Mouse (Mus musculus) limb, embryonic 13.5 days (tissue): ENCODE measurements around the gene Snapc3. TPM values are rescaled to one million over a fixed set of nuclear protein-coding genes. Genes with fewer than 3 reads are reported as not detected.
A peak's percentile ranks its signal among the peaks of the same experiment; 100 is the strongest.
"Not testable (repeated sequence)": the region's sequence is repeated elsewhere in the genome, so short reads cannot be mapped to it uniquely, and the experiment has no call there.

Experiments used
- ATAC-seq: fragments of 200-750 bp; cut with Nextera tagmentation; 2 replicates; pipeline ENCODE4 v1.8.0; 2017; ENCODE audit warnings: low read depth, moderate number of reproducible peaks, moderate TSS enrichment; ENCODE audit not compliant: low FRiP score
- H3K27ac ChIP-seq: fragments of 300-500 bp; sonication (generic); 2 replicates; pipeline ENCODE4 v1.5.1; 2015; ENCODE audit warnings: inconsistent platforms, mild to moderate bottlenecking, moderate library complexity
- H3K27me3 ChIP-seq: fragments of 300-500 bp; sonication (generic); 2 replicates; pipeline ENCODE4 v1.6.1; 2015; ENCODE audit warnings: mild to moderate bottlenecking, inconsistent platforms
- H3K36me3 ChIP-seq: fragments of 300-500 bp; sonication (generic); 2 replicates; pipeline ENCODE4 v1.6.1; 2015; ENCODE audit warnings: inconsistent platforms, mild to moderate bottlenecking, moderate library complexity
- H3K4me1 ChIP-seq: fragments of 300-500 bp; sonication (generic); 2 replicates; pipeline ENCODE4 v1.6.1; 2015; ENCODE audit warnings: inconsistent platforms
- H3K4me2 ChIP-seq: fragments of 300-500 bp; sonication (generic); replicated peaks from 2 replicates; pipeline ENCODE4 v1.6.1; 2015; ENCODE audit warnings: inconsistent platforms, mild to moderate bottlenecking, moderate library complexity
- H3K4me3 ChIP-seq: fragments of 300-500 bp; sonication (generic); 2 replicates; pipeline ENCODE4 v1.5.1; 2015; ENCODE audit warnings: moderate library complexity, mild to moderate bottlenecking, inconsistent platforms
- H3K9ac ChIP-seq: fragments of 300-500 bp; sonication (generic); 2 replicates; pipeline ENCODE4 v1.6.1; 2015; ENCODE audit warnings: mild to moderate bottlenecking, inconsistent platforms
- H3K9me3 ChIP-seq: fragments of 300-500 bp; sonication (generic); 2 replicates; pipeline ENCODE4 v1.6.1; 2016; ENCODE audit warnings: inconsistent platforms
- WGBS: fragments of 180-500 bp; shearing (Covaris S2); methylation state at CpG from one replicate; pipeline ENCODE4 v1.1.7; 2015; 5-methylcytosine and 5-hydroxymethylcytosine counted together
- polyA plus RNA-seq: library from polyadenylated mRNA; unstranded; fragments of >200 nt; fragmentation: Nextera tagmentation; extraction: Ambion mirVana; gene quantifications from 2 replicates; pipeline ENCODE4 v1.2.1, GENCODE M21; 2015

The Snapc3 gene
- polyA plus RNA-seq, 1 experiment from 2014 or later: 53.2 TPM

- no peaks in the 10 kb centered on the region for H3K4me1 ChIP-seq
- H3K4me3 ChIP-seq: no peak overlapping the region
- no peak overlapping the region for H3K27ac ChIP-seq
- WGBS: 96% methylated on average over 7 of the region's 7 CpGs
- no peaks in the 10 kb centered on the region for H3K9me3 ChIP-seq
- no peaks in the 10 kb centered on the region for H3K27me3 ChIP-seq
- ATAC-seq: no peak
- peaks cover 66% of the 10 kb centered on the region for H3K36me3 ChIP-seq
- no peak overlapping the region for H3K4me2 ChIP-seq
- H3K9ac ChIP-seq: no peak overlapping the region
These were observed 47.3 kb downstream of the Snapc3 start for GRCm38 (mm10) chr4:83464827-83465226.

- H3K4me1 ChIP-seq: no peaks in the 10 kb centered on the region
- H3K9me3 ChIP-seq: no peaks in the 10 kb centered on the region
- H3K27ac ChIP-seq: no peak overlapping the region
- H3K27me3 ChIP-seq: no peaks in the 10 kb centered on the region
- H3K36me3 ChIP-seq: peaks cover 80% of the 10 kb centered on the region
- H3K4me3 ChIP-seq: no peak overlapping the region
- ATAC-seq: no peak
- H3K4me2 ChIP-seq: no peak overlapping the region
- no peak overlapping the region for H3K9ac ChIP-seq
- WGBS: 91% methylated on average over 7 of the region's 7 CpGs
These were observed 50.1 kb downstream of the Snapc3 start for GRCm38 (mm10) chr4:83467615-83468014.

GRCm38 (mm10) chr4:83468208-83468607 lies 50.7 kb downstream of the Snapc3 start:
- no peaks in the 10 kb centered on the region for H3K9me3 ChIP-seq
- 79% methylated on average over 3 of the region's 3 CpGs for WGBS
- no peak for ATAC-seq
- H3K4me3 ChIP-seq: no peak overlapping the region
- H3K27ac ChIP-seq: no peak overlapping the region
- no peaks in the 10 kb centered on the region for H3K27me3 ChIP-seq
- no peaks in the 10 kb centered on the region for H3K4me1 ChIP-seq
- no peak overlapping the region for H3K4me2 ChIP-seq
- H3K36me3 ChIP-seq: peaks cover 82% of the 10 kb centered on the region
- H3K9ac ChIP-seq: no peak overlapping the region

GRCm38 (mm10) chr4:83485250-83485649 lies 67.7 kb downstream of the Snapc3 start:
- Histone ChIP-seq H3K27ac (no peak overlapping the region), H3K27me3 (no peaks in the 10 kb centered on the region), H3K9ac (peak overlapping the region; percentile 93), H3K9me3 (no peaks in the 10 kb centered on the region), H3K4me1 (peaks cover 32% of the 10 kb centered on the region), H3K4me2 (peak overlapping the region; percentile 65), H3K36me3 (peaks cover 34% of the 10 kb centered on the region), H3K4me3 (peak overlapping the region; percentile 92)
- no peak for ATAC-seq
- 22% methylated on average over 12 of the region's 12 CpGs for WGBS

GRCm38 (mm10) chr4:83485735-83486116 lies 68.2 kb downstream of the Snapc3 start:
- H3K4me3 ChIP-seq: peak overlapping the region; percentile 92
- H3K36me3 ChIP-seq: peaks cover 32% of the 10 kb centered on the region
- ATAC-seq: peak; percentile 81
- H3K9me3 ChIP-seq: no peaks in the 10 kb centered on the region
- 0% methylated on average over 18 of the region's 40 CpGs for WGBS
- peak overlapping the region; percentile 97 for H3K27ac ChIP-seq
- H3K27me3 ChIP-seq: no peaks in the 10 kb centered on the region
- peak overlapping the region; percentile 65 for H3K4me2 ChIP-seq
- H3K9ac ChIP-seq: peak overlapping the region; percentile 93
- H3K4me1 ChIP-seq: peaks cover 32% of the 10 kb centered on the region

- peak; percentile 90 for ATAC-seq
- Histone ChIP-seq H3K27ac (peak within 1 kb of the TSS; percentile 97), H3K4me3 (peak within 1 kb of the TSS; percentile 92), H3K9ac (peak within 1 kb of the TSS; percentile 93), H3K4me2 (peak within 1 kb of the TSS; percentile 65), H3K9me3 (no peaks in the 10 kb centered on the region), H3K36me3 (peaks cover 26% of the 10 kb centered on the region), H3K27me3 (no peaks in the 10 kb centered on the region), H3K4me1 (peaks cover 32% of the 10 kb centered on the region)
- under 1% methylated on average over 61 of the region's 86 CpGs for WGBS
These were observed 68.8 kb downstream of the Snapc3 start, which contains the start of gene Psip1 for GRCm38 (mm10) chr4:83486117-83486901. Gene Psip1, minus strand, starts transcription at chr4:83486459.

GRCm38 (mm10) chr4:83489121-83489520 lies 71.6 kb downstream of the Snapc3 start:
- no peak for ATAC-seq
- WGBS: 5% methylated on average over 5 of the region's 5 CpGs
- Histone ChIP-seq H3K4me2 (no peak overlapping the region), H3K9ac (no peak overlapping the region), H3K4me3 (no peak overlapping the region), H3K9me3 (no peaks in the 10 kb centered on the region), H3K4me1 (peaks cover 26% of the 10 kb centered on the region), H3K36me3 (peaks cover 3% of the 10 kb centered on the region; the same call in 1 of the 2 replicates), H3K27ac (peak overlapping the region; percentile 55; the same call in 1 of the 2 replicates), H3K27me3 (no peaks in the 10 kb centered on the region)

- Histone ChIP-seq H3K9ac (no peak overlapping the region), H3K4me3 (no peak overlapping the region), H3K27me3 (no peaks in the 10 kb centered on the region), H3K36me3 (no peaks in the 10 kb centered on the region), H3K4me2 (no peak overlapping the region), H3K9me3 (no peaks in the 10 kb centered on the region), H3K4me1 (peaks cover 9% of the 10 kb centered on the region), H3K27ac (no peak overlapping the region)
- WGBS: 88% methylated on average over 1 of the region's 1 CpGs
- ATAC-seq: no peak
These were observed 75.6 kb downstream of the Snapc3 start for GRCm38 (mm10) chr4:83493112-83493511.

- H3K4me3 ChIP-seq, H3K9ac ChIP-seq, H3K27ac ChIP-seq, H3K27me3 ChIP-seq, H3K4me2 ChIP-seq, H3K9me3 ChIP-seq, H3K4me1 ChIP-seq, H3K36me3 ChIP-seq, ATAC-seq: not testable (repeated sequence)
- WGBS: 87% methylated on average over 5 of the region's 5 CpGs
These were observed 79.5 kb downstream of the Snapc3 start for GRCm38 (mm10) chr4:83497013-83497412.

- Histone ChIP-seq H3K9me3 (no peaks in the 10 kb centered on the region), H3K27me3 (no peaks in the 10 kb centered on the region), H3K4me3 (peak overlapping the region; percentile 38), H3K36me3 (no peaks in the 10 kb centered on the region), H3K4me2 (peak overlapping the region; percentile 63), H3K9ac (peak overlapping the region; percentile 48; the same call in 1 of the 2 replicates), H3K27ac (no peak overlapping the region), H3K4me1 (peaks cover 4% of the 10 kb centered on the region; the same call in 1 of the 2 replicates)
- peak; percentile 77 for ATAC-seq
- 9% methylated on average over 22 of the region's 22 CpGs for WGBS
These were observed 82.9 kb downstream of the Snapc3 start for GRCm38 (mm10) chr4:83500154-83501036.

GRCm38 (mm10) chr4:83501037-83501430 lies 83.5 kb downstream of the Snapc3 start:
- WGBS: 44% methylated on average over 7 of the region's 7 CpGs

GRCm38 (mm10) chr4:83509600-83509999 lies 92.1 kb downstream of the Snapc3 start:
- Histone ChIP-seq H3K4me2 (no peak overlapping the region), H3K36me3 (no peaks in the 10 kb centered on the region), H3K27me3 (no peaks in the 10 kb centered on the region), H3K27ac (no peak overlapping the region), H3K4me3 (no peak overlapping the region), H3K4me1 (no peaks in the 10 kb centered on the region), H3K9ac (no peak overlapping the region), H3K9me3 (no peaks in the 10 kb centered on the region)
- 55% methylated on average over 2 of the region's 2 CpGs for WGBS
- ATAC-seq: no peak

More at GRCm38 (mm10) chr4:83501037-83501430, 83.5 kb downstream of the Snapc3 start:
- Histone ChIP-seq H3K27me3 (no peaks in the 10 kb centered on the region), H3K4me1 (peaks cover 4% of the 10 kb centered on the region; the same call in 1 of the 2 replicates), H3K9me3 (no peaks in the 10 kb centered on the region), H3K36me3 (no peaks in the 10 kb centered on the region), H3K4me3 (peak overlapping the region; percentile 38; the same call in 1 of the 2 replicates), H3K27ac (no peak overlapping the region), H3K4me2 (peak overlapping the region; percentile 63), H3K9ac (no peak overlapping the region)
- ATAC-seq: 0 out of 2 replicates have a peak, but pooled peaks have one; percentile 51
